Mouse (Mus musculus) embryonic fibroblast, embryonic 13.5 days (primary cell): ENCODE data around the gene Snapc4.

Experiments used
- CTCF ChIP-seq: IDR thresholded peaks from 2 replicates; pipeline ENCODE4 v1.5.1; 2011; ENCODE audit warnings: mild to moderate bottlenecking, control low read depth, low read length, moderate library complexity, borderline replicate concordance; ENCODE audit not compliant: insufficient read depth
- POLR2A ChIP-seq: IDR thresholded peaks from 2 replicates; pipeline ENCODE4 v1.6.1; 2011; ENCODE audit warnings: low read depth, mild to moderate bottlenecking, control low read depth, low read length, moderate library complexity

DNA sequence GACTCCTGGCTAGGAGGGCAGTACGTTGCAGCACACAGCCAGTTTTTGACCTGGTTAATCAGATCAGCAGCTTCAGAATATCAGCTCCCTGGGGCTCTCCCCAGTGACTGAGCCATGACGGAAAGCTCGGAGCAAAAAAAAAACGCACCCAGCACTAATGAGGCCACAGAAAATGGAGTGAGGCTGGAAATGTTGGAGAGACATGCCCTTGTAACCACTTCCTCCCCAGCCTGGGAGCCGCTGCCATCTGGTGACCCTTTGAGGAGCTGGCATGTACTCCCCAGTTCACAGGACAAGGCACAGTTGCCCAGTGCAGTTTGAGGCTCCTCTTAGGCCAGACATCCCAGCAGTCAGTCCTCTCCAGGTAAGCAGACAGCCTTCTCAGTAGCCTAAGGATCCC lies 29.6 kb upstream of the Snapc4 start:
- TF ChIP-seq CTCF: no peak
- no peak for TF ChIP-seq POLR2A
